Mouse (Mus musculus) lung, adult 2 months (tissue): ENCODE data around the gene Gnao1.

ENCODE experiments used
- CTCF ChIP-seq: fragments of 200-500 bp; IDR thresholded peaks from 2 replicates; pipeline ENCODE4 v1.5.1; 2011; ENCODE audit warnings: mild to moderate bottlenecking, low read length, control low read depth; ENCODE audit not compliant: insufficient read depth
- POLR2A ChIP-seq: fragments of 200-500 bp; IDR thresholded peaks from 2 replicates; pipeline ENCODE4 v1.6.1; 2011; ENCODE audit warnings: low read depth, mild to moderate bottlenecking, control low read depth, low read length, borderline replicate concordance; ENCODE audit errors: extremely low read depth

DNA sequence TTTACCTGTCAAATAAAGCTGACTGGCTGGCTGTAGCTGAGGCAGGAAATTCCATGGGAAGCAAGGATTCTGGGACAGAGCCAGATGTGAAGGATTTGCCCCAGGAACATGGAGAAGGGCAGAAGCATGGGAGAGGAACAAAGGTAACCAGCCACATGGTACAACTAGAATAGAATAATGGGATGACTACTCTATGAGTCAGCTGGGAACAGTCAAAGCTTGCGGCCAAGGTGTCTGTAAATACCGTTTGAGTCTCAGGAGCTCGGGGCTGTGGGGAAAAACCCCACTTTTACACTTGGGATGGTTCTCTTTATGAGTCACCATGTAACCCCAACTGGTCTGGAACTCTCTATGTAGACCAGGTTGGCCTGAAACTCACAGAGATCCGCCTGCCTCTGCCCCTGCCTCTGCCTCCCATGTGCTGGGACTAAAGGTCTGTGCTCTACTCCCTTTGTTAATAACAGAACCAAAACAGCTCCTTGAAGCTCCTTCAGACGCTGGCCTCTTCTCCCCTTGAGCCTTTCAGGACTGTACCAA, 172.0 kb downstream of the Gnao1 start:
- TF ChIP-seq CTCF, result no peak
- TF ChIP-seq POLR2A, result no peak
